Mouse (Mus musculus) kidney, postnatal 0 days (tissue): ENCODE measurements around the gene Tmem141. TPM values are rescaled to one million over a fixed set of nuclear protein-coding genes. Genes with fewer than 3 reads are reported as not detected.

Source experiments
- ATAC-seq: fragments of 200-750 bp; cut with Nextera tagmentation; replicated peaks from 2 replicates; pipeline ENCODE4 v1.8.0; 2017; ENCODE audit warnings: low read depth, moderate number of reproducible peaks, moderate TSS enrichment, moderate library complexity; ENCODE audit not compliant: low FRiP score
- DNase-seq: peaks from one replicate; pipeline ENCODE4 v3.0.0-alpha.2; 2016; ENCODE audit warnings: low spot score
- H3K27ac ChIP-seq: fragments of 300-500 bp; sonication (generic); 2 replicates; pipeline ENCODE4 v1.5.1; 2014; ENCODE audit warnings: mild to moderate bottlenecking
- H3K27me3 ChIP-seq: fragments of 300-500 bp; sonication (generic); 2 replicates; pipeline ENCODE4 v1.6.1; 2014; ENCODE audit warnings: low read length, mixed read lengths; ENCODE audit not compliant: insufficient read depth
- H3K36me3 ChIP-seq: fragments of 300-500 bp; sonication (generic); 2 replicates; pipeline ENCODE4 v1.6.1; 2014; ENCODE audit warnings: low read length, mixed read lengths; ENCODE audit not compliant: insufficient read depth
- H3K4me1 ChIP-seq: fragments of 300-500 bp; sonication (generic); replicated peaks from 2 replicates; pipeline ENCODE4 v1.6.1; 2014; ENCODE audit warnings: antibody characterized with exemption, low read length, mixed read lengths; ENCODE audit not compliant: insufficient read depth
- H3K4me2 ChIP-seq: fragments of 300-500 bp; sonication (generic); 2 replicates; pipeline ENCODE4 v1.6.1; 2014; ENCODE audit warnings: mild to moderate bottlenecking, low read length, moderate library complexity, mixed read lengths
- H3K4me3 ChIP-seq: fragments of 300-500 bp; sonication (generic); replicated peaks from 2 replicates; pipeline ENCODE4 v1.5.1; 2014; ENCODE audit warnings: low read depth, low read length
- H3K9ac ChIP-seq: fragments of 300-500 bp; sonication (generic); 2 replicates; pipeline ENCODE4 v1.6.1; 2014; ENCODE audit warnings: low read depth, low read length
- H3K9me3 ChIP-seq: fragments of 300-500 bp; sonication (generic); replicated peaks from 2 replicates; pipeline ENCODE4 v1.6.1; 2016; ENCODE audit warnings: low read length, inconsistent platforms, mixed read lengths
- CTCF ChIP-seq: IDR thresholded peaks from 2 replicates; pipeline ENCODE4 v1.5.1; 2016; ENCODE audit warnings: antibody characterized with exemption, low read depth, mild to moderate bottlenecking, moderate library complexity
- WGBS: fragments of 180-500 bp; shearing (Covaris S2); extraction: QIAGEN DNeasy Blood & Tissue Kit; methylation state at CpG from one replicate; pipeline ENCODE4 v1.1.7; 2014; 5-methylcytosine and 5-hydroxymethylcytosine counted together
- polyA plus RNA-seq: library from polyadenylated mRNA; unstranded; fragments of >200 nt; fragmentation: Nextera tagmentation; extraction: Ambion mirVana; gene quantifications from 2 replicates; pipeline ENCODE4 v1.2.1, GENCODE M21; 2015

The Tmem141 gene
- polyA plus RNA-seq, 1 experiment from 2014 or later: 41.7 TPM

DNA sequence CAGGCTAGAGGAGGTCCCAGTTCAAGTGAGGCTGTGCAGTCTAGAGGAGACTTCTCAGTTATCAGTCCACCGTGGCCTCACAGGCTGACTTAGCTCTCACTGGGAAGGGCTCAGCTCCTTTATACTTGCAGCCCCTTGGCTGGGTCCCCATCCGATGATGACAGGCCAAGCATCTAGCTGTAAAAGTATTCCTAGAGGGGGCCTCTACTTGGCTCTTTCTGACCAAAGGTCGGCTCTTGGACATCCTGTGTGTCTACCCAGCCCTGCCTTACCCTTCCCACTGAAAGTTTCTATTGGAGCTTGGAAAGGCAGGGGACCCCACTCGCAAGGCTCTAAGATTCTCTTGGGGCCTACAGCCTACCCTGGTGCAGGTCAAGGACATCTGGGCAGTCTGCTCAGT lies 50.6 kb downstream of the Tmem141 start:
- H3K4me3 ChIP-seq: no peak overlapping the region
- 85% methylated on average over 4 of the region's 4 CpGs for WGBS
- 0 out of 2 replicates have a peak, but pooled peaks cover 11% of the 10 kb centered on the region for H3K36me3 ChIP-seq
- ATAC-seq: no peak
- no peak for TF ChIP-seq CTCF
- no peaks in the 10 kb centered on the region for H3K9me3 ChIP-seq
- no peak for DNase-seq
- H3K27ac ChIP-seq: no peak overlapping the region
- H3K9ac ChIP-seq: no peak overlapping the region
- H3K4me2 ChIP-seq: no peak overlapping the region
- H3K4me1 ChIP-seq: peaks cover 17% of the 10 kb centered on the region
- 0 out of 2 replicates have a peak, but pooled peaks cover 2% of the 10 kb centered on the region for H3K27me3 ChIP-seq

Other genes with a start within 250 kb of the Tmem141 start
- 17.9 and 19.3 TPM in 2 replicates for gene Sapcd2, start 249.7 kb downstream of the Tmem141 start, polyA plus RNA-seq
- gene Entpd2, start 226.1 kb downstream of the Tmem141 start, polyA plus RNA-seq: 6.9 and 7.8 TPM in 2 replicates
- 43.9 and 49.9 TPM in 2 replicates for gene Npdc1, start 222.7 kb downstream of the Tmem141 start, polyA plus RNA-seq
- gene Fut7, start 198.7 kb downstream of the Tmem141 start, polyA plus RNA-seq: 0.06 TPM in 1 of 2 replicates, not detected in the other
- gene Abca2, start 193.3 kb downstream of the Tmem141 start, polyA plus RNA-seq: 9.7 and 9.8 TPM in 2 replicates
- 7.7 and 10.3 TPM in 2 replicates for gene Clic3, start 165.2 kb downstream of the Tmem141 start, polyA plus RNA-seq
- gene Paxx, start 160.9 kb downstream of the Tmem141 start, polyA plus RNA-seq: 42.0 and 45.0 TPM in 2 replicates
- gene Ptgds, start 152.0 kb downstream of the Tmem141 start, polyA plus RNA-seq: 11.5 and 13.1 TPM in 2 replicates
- gene Lcn12, start 128.1 kb downstream of the Tmem141 start, polyA plus RNA-seq: not detected in 2 replicates
- gene Fbxw5, start 121.3 kb downstream of the Tmem141 start, polyA plus RNA-seq: 65.7 and 71.1 TPM in 2 replicates
- gene C8g, start 120.3 kb downstream of the Tmem141 start, polyA plus RNA-seq: 7.9 and 9.6 TPM in 2 replicates
- 24.4 and 28.1 TPM in 2 replicates for gene Traf2, start 75.1 kb downstream of the Tmem141 start, polyA plus RNA-seq
- 351 and 379 TPM in 2 replicates for gene Edf1, start 64.2 kb downstream of the Tmem141 start, polyA plus RNA-seq
- 0.59 and 0.85 TPM in 2 replicates for gene Mamdc4, start 47.2 kb downstream of the Tmem141 start, polyA plus RNA-seq
- gene Phpt1, start 46.8 kb downstream of the Tmem141 start, polyA plus RNA-seq: 197 TPM in 2 replicates
- 0.15 and 0.16 TPM in 2 replicates for gene Ajm1, start 40.2 kb downstream of the Tmem141 start, polyA plus RNA-seq
- 45.6 and 56.9 TPM in 2 replicates for gene Rabl6, start 13.5 kb downstream of the Tmem141 start, polyA plus RNA-seq
- gene Ccdc183, start 4.3 kb downstream of the Tmem141 start, polyA plus RNA-seq: 0.32 and 0.34 TPM in 2 replicates
- 1.7 and 2.2 TPM in 2 replicates for gene Fcna, start 6.0 kb upstream of the Tmem141 start, polyA plus RNA-seq
- gene Lcn8, start 31.1 kb upstream of the Tmem141 start, polyA plus RNA-seq: not detected in 2 replicates
- not detected in 2 replicates for gene Lcn5, start 35.9 kb upstream of the Tmem141 start, polyA plus RNA-seq
- gene Lcn6, start 54.8 kb upstream of the Tmem141 start, polyA plus RNA-seq: not detected in 2 replicates
- gene Lcn10, start 60.7 kb upstream of the Tmem141 start, polyA plus RNA-seq: not detected in 2 replicates
- gene Obp2a, start 78.0 kb upstream of the Tmem141 start, polyA plus RNA-seq: 0.37 TPM in 1 of 2 replicates, not detected in the other
- gene Bmyc, start 84.7 kb upstream of the Tmem141 start, polyA plus RNA-seq: 94.1 and 94.6 TPM in 2 replicates
- gene Obp2b, start 115.0 kb upstream of the Tmem141 start, polyA plus RNA-seq: not detected in 2 replicates
- gene Lcn3, start 143.6 kb upstream of the Tmem141 start, polyA plus RNA-seq: not detected in 2 replicates
- gene Lcn11, start 155.0 kb upstream of the Tmem141 start, polyA plus RNA-seq: not detected in 2 replicates
- gene Gm13539, start 160.3 kb upstream of the Tmem141 start, polyA plus RNA-seq: not detected in 2 replicates
- not detected in 2 replicates for gene Glt6d1, start 193.8 kb upstream of the Tmem141 start, polyA plus RNA-seq
- not detected in 2 replicates for gene Lcn9, start 201.1 kb upstream of the Tmem141 start, polyA plus RNA-seq
- not detected in 2 replicates for gene Sohlh1, start 225.2 kb upstream of the Tmem141 start, polyA plus RNA-seq
- gene Kcnt1, start 241.7 kb upstream of the Tmem141 start, polyA plus RNA-seq: 0.18 and 0.24 TPM in 2 replicates